Mouse (Mus musculus): ENCODE results near the gene Mpdz.

Gene Mpdz

DNA sequence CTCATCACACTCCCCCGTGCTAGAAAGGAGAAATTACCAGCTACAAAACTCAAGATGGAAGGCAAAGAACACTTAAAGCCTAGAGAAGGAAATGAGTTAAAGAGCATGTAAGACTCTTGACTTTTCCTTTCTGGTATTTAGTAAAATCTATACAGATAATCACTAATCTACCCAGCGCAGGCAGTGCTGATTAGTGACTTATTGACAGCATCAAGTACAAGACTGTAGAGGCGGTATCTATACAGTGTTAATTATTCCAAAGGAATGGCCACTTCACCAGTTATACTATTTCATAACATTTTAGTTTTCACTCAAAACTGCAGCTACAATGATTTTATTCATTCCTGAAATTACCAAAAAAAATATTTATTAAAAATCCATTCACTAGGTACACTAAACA, 49.7 kb downstream of the Mpdz start:
- DNase-seq (ENCODE audit: low spot score) = no peak

DNA sequence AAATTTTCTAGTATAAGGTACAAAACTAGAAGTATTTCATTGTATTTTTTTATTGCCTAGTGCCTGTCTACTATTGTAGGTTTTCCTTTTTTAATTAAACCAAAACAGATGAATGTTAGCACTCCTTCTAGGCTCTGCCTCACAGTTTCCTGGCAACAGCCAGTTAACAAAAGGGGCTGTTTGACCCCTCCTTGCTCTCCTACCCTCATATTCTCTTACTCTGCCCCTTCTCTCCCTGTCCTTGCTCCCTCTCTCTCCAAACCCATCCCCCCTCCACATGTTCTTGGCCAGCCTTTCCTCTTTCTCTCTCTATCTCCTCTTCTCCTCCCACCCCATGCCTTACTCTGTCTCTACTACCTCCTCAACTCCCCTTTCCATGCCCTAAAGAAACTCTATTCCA, 53.4 kb downstream of the Mpdz start:
- DNase-seq (ENCODE audit: low spot score) = no peak

DNA sequence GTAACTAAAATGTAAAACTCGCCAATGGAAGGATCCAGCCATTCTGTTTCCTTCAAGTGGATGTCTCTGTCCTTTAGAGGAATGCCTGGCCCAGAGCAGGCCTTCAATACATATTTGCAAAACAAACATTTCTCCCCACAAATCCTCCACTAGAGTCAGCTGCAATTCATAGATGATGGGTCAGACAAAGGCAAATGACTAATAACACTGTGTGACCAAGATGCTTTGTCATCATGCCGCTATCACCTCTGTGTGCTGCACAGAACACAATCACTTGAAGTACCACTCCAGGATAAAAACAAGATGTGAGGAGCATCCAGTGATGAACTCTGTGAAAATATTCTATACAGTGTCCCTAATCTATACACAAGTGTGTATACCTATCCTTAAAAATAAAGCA, 55.0 kb downstream of the Mpdz start:
- DNase-seq (ENCODE audit: low spot score) = no peak

DNA sequence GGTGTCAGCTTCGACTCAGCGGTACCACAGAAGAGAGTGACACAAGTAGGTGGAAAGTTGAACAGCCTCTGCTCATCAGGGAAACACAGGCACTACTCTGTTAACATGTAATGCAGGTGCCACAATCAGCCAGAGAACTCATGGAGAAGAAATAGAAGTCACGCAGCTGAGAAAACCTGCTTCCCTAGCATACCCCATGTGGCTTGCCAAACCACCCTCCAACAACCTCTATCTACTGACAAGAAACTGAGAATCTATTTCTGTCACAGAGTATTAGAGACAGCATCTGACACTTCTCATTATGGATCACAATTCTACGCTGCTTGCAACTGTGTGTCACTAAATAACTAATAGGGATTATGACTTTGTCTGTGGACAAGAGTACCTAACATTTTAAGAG, 70.3 kb downstream of the Mpdz start:
- no peak for DNase-seq (ENCODE audit: low spot score)

DNA sequence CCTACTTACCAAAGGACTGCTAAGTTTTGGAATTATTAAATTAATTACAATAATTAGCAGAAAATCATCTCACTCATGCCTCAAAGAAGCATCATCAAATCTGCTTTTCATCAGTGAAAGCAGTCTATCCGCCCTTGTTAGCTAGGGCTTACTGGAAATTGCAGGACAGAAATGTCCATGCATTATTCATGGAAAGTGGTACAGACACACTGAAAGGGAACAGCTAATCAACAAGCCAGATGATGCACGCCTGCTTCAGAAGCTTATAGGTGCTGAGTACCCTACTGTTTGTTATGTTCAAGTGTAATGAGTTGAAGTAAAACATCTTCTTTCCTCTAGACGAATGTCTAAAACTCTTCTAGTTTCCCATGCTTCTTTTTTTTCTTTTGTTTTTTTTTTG, 91.2 kb downstream of the Mpdz start:
- DNase-seq (ENCODE audit: low spot score) = no peak

DNA sequence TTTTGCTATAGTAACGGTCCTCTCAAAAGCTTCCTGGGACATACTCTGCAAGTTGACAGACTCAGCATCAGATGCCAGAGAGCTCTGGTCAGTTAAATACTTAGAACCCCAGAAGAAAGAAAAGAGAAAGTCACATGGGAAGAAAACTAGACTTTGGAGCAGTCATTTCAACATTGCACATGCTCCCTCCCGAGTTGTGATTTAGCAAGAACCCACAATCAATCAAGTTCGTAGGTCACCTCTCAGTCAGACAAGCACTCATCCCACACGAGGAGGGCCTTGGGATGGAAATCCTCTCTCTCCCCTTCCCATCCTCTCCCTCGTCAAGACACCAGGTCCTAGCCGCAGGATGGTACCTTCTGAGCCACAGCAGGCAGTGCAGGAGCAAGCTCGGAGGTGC, 94.0 kb downstream of the Mpdz start:
- no peak for DNase-seq (ENCODE audit: low spot score)

DNA sequence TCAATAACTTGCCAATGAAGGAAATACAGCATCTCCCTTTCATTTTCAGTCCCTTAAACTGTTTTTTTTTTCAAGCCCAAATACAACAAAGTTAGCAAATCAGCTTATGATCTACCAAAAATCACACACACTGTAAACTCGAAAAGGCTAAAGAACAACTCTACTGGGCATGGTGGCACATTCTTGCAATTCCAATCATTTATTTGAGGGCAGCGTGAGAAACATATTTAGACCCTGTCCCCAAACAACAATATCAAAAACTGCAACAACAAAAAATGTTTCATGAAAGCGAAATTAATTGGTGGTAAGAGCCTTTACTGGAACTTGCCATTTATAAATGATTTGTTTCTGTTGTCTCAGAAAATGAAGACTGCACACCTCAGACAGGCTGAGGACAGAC, 97.5 kb downstream of the Mpdz start:
- DNase-seq (ENCODE audit: low spot score) = no peak

DNA sequence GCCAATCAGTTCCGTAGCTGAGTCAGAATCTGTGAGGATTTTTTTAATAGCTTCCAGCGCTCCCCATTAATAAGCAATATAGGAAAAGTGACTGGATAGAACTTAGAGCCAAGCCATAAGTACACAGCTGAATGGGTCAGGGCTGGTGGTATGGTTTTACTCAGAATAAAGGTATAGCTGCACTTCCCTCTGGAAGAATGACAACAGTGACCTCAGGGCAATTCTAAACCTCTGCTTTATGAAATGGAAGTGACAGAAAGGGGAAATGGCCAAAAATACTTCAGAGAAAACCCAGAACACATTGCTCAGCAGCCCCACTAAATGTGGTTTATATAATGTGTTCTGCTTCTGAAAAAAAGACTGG, 109.0 kb downstream of the Mpdz start:
- no peak for DNase-seq (ENCODE audit: low spot score)

DNA sequence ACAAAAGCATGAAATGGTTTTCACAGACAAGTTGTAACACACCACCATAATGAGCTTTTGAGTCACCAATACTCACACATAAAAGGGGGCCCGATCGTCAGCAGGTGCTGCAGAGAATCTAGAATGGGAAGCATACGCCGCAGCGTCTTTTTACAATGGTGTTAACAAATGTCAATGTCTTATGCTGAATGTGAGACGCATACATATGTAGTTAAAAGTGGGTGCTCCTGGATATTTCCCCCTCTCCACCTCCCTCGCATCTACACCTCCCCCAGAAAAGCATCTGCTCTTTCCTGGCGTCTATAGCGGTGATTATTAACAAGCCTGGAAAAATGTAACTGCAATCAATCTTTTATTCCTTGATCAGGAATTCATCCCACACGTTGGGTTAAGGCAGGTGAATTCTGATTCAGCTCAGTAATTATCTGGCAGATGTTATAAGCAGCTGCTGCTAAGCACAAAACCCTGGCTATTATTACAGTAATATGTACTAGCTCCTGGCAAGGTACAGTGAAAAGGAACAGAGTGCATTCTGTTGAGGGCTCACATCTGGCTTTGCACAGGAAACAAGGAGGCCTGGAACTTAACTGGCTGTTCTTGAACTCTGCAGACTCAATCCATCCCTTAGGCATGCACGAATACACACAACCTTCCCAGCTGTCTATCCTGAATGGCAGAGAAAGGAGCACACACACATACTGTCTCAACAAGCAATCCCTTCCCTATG, 109.6 kb downstream of the Mpdz start:
- no peak for DNase-seq (ENCODE audit: low spot score)

DNA sequence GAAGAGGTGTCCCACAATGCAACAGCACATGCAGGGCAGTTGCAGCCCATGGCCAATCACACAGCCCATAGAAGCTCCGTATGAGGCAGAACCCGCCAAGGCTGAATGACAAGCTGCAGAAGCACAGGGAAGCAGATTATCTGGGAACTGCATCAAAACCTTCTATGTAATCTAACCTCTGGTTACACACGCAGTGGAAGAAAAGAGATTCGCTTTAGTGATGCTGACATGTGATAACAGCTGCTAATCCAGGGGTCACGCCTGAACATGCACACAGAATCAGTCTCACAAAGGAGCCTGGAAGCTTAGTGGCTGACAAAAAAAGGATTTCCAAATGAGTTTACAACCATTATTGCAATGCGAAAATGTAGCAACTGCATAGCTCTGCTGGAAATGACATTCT, 110.2 kb downstream of the Mpdz start:
- DNase-seq (ENCODE audit: low spot score) = no peak

DNA sequence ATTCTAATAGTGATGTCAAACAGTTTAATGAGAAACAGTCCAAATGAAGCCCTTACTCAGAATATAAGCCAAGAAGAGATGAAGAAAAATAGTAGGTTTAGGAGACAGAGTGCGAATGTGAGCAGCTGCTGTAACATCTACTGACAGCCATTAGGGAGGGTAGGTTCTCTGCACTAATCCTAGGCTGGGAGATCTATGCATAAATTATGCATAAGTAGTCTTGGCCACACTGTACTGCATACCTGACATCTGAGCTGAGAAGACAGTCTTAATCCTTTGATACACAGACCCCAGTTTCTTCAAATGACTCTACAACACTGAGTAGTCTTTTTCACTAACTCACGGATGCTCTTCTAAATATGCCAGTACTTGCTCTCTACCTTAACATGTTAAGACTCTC, 114.9 kb downstream of the Mpdz start:
- no peak for DNase-seq (ENCODE audit: low spot score)

DNA sequence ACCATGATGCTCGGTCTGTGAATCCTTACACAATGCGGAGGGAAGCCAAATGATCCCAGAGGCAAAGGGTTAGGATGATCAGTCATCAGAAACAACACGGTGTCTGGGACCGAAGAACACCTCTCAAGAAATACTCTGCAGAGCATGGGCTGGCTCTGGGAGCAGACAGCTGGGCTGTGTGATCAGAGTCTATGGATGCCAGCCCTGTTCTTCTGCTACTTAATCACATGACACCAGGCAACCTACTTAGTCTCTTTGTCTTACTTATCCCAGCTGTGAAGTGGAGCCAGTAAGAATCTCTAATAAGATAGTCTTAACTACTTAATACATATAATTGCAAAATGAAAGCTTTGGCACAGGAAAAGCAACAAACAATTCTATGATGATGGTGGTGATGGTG, 118.8 kb downstream of the Mpdz start:
- DNase-seq (ENCODE audit: low spot score) = no peak

DNA sequence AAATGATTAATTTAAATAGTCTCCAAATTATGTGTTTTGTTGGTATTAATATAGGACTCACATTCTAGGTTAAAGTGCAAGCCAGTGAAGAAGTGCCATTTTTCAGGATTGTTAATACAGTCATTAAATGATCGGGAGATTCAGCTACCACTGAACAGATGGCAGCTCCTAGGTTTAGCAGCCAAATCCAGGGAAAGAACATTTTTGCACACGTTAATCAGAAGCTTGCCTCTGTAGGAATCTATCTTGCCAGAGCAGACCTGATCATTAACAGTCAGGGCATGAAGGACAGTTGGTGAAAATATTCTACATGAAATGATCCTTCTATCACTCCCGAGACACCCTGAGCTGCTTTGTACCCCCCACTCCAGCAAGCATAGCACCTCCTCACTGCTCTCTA, 120.4 kb downstream of the Mpdz start:
- no peak for DNase-seq (ENCODE audit: low spot score)

DNA sequence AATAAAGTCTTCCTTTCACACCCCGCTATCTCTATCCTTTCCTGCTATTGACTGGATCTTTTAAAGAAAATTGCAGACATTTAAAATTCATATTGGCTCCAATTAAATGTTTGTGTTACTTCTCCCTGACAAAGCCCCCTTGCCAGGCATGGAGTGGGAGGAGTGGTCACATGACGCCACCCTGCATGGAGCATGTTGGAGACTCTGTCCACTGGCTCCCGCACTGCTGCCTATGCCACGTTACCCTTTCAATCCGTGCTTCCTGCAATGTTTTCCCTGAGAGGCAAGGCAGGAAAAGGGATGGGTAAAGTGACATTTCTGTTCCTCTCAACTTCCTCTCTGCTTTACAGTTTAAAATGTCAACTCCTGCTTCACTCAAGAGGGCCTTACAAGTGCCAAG, 128.0 kb downstream of the Mpdz start:
- DNase-seq (ENCODE audit: low spot score) = no peak

DNA sequence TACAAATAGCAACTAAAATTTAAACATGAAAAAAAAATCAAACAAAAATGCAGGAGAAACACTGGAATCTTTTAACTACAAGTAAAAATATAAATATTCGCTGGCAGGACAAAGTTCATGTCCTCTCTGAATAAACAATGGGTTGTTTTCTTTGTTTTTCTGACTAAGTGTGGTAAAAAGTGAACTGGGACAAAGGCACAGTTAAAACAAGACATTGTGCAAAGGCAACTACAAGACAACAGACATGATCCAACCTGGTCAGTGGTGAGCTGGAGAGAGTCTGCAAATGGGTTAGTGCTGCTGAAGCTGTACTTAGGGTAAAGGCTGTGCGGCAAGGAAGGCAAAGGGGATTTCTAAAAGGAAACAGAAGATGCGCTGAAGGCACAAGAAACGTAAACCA, 129.4 kb downstream of the Mpdz start:
- no peak for DNase-seq (ENCODE audit: low spot score)

DNA sequence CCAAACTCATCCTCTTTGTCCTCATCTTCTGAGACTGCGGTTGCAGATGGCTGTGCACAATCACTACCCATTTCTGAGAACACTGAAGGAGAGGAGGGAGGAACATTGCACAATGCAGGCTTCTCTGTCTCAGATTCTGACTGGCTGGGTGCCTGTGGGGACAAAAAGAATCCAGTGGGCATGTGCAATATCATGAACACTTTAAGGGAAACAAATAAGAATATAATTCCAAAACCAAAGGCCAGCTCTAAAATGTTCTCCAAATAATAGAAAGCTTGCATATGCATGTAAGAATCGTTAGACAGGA, 132.5 kb downstream of the Mpdz start:
- no peak for DNase-seq (ENCODE audit: low spot score)

DNA sequence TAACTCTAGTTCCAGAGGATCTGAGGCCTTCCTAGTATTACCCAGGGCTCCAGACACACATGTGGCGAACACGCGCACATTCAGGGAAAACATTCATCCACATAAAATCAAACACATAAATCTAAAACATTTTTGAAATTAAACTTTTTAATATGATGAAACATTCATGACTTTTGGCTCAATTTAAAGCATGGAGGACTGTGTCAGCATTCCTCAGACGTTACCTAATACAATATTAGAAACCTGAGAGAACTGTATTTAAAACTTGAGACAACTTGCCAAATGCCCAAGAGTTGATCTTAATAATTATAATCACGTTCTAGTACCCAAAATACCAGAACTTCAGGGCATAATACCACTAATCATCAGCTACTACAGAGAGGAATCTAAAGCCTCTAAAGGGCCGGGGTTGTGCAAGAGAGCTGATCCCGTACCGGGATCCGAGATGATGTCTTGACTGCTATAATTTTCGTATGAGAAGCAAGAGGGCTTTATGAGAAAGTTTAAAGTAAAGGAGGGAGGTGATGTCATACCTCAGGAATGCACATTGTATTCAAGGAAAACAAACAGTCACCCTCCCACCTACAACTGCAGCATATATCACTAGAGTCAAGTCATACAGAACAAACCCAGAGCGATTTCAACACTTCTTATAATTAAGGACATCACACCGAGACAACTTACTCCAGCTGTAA, 133.0 kb downstream of the Mpdz start:
- no peak for DNase-seq (ENCODE audit: low spot score)

DNA sequence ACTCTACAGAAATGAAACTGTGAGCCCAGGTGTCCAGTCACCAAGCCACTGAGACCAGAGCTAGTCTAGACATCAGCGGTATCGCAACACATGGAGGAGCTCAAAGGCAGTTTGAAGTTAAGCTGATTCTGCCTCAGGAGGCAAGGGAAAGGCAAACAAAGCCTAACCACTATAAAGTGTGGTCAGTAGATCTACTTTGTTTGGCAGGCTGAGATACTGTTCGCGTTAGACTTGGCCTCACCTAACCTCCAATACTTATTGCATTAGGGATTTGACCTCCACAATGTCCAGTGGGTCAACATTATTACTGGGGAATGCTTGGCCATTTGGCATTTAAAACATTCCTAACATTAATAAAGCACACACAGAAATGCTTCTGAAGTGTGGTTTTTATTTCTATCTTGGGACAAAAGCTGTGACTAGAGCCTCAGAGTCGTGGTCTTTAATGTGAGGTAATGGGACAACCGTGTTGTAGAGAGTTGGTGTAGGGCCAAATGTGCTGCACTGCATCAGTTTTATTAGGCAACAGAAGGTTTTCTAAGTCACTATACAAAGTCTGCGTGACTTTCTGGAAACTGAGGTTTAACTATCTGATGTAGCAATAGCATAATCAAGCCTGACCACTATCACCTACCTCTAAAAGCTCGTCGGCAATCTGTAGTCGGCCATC, 134.9 kb downstream of the Mpdz start:
- DNase-seq (ENCODE audit: low spot score) = no peak

DNA sequence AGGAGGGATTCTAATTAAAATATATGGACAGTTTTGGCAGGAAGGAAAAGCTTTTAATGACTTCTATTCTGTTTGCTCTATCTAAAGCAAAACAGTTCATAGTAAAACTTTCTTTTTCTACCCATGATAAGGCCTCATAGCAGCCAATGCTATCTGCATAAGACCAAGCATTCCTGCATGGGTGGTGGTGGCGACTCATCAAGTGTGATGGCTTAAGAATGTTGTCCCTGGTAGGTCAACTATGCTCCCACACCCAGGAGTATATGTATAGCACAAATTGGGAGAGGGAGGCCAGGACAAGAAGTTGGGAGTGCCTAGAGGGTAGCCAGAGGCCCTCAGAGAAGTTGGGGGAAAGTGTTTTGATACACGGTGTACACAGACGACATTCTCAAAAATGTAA, 140.6 kb downstream of the Mpdz start:
- DNase-seq (ENCODE audit: low spot score) = no peak

DNA sequence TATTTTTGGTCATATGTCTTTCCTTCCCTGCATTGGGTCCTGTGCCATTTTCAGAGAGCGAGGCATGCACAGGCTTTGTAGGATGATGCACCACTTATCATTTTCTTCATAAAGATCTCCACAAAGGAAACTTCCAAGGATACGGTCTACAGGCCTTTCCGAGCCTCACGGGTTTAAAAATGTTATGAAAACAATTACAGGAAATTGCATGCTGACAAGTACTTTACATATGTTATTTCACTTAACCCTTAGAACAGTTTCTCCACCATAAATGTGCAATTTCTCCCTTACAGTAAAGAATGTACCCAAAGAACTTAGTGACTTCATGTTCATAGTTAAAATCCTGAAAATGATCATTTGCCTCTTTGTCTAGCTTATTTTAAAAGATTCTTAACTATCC, 144.2 kb downstream of the Mpdz start:
- no peak for DNase-seq (ENCODE audit: low spot score)

DNA sequence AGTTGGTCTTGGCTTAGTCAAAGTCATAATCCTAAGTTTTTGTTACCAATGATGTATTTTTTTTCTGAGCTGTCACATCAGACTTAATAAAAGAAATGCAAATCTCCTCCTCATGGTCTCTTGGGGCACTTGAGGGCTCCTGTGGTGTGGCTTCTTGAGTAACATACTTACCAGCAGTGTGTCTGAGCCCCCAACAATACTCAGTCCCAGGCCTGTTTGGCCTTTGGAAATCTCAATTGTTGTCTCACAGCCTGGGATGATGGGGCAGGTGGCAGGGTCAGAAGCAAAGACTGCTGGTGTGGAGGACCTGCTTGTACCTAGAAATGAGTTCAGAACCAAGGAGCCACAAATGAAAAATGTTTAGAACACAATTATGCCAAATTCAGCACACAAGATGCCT, 149.3 kb downstream of the Mpdz start:
- DNase-seq (ENCODE audit: low spot score) = no peak

DNA sequence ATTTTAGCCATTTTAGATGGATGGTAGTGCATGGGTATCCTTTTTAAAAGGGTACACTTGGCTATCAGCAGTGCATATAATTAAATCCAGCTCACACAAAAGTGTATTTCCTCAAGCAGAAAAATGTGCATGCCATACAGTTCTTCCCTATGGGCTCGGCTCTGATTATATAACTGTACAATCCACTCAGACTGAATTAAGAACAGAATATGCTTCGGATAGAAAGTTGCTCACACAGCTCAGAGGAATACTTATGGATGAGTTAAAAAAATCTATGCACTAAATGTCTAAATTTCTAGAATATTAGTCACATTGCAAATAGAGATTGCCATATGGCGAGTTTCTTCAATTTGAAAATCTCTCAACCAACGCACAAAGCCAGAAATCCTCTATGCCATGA, 157.1 kb downstream of the Mpdz start:
- DNase-seq (ENCODE audit: low spot score) = no peak

DNA sequence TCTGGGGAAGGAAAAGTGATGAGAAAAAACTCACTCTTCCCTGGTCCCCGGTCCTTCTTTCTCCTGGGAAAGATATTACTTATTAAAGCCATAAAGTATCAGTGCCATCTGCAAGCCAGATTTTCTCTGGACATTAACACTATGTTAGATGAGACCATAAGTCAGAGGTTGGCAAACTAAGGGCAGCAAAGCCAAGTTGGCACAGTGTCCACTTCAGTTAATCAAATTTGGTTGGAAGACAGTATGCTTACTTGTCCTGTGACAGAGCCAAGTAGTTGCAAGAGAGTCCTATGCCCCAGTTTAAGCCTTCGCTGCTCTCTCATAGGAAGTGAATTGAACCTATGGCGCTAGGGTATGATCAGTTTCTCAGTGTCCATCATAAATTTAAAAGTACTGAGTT, 159.0 kb downstream of the Mpdz start:
- no peak for DNase-seq (ENCODE audit: low spot score)

DNA sequence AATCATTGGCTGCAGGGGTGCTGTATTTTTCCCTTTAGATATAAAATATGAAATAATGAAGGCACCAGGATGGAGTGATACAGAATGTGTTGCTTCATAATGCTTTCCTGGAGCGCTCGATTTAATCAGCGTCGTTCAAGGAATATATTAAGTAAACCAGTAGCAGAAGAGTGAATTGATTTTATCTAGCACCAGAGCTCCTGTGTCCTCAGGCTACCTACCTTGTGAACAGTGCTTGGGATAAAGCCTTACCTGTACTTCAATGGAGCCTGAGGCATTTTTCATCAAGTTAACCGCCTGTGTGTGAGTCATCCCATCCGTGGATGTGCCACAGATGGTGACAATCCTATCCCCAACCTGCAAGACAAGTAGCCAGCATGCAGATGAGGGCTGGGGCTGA, 159.5 kb downstream of the Mpdz start:
- DNase-seq (ENCODE audit: low spot score) = no peak
